Mouse (Mus musculus) right cerebral cortex, adult 2 months (tissue): ENCODE measurements around the gene Klf13.

Experiments
- DNase-seq, 2 experiments: peaks; one replicate each; pipeline ENCODE4 v3.0.0; 2021 to 2022; ENCODE audit warnings: low spot score in 2 of 2

The Klf13 gene

GRCm38 (mm10) chr7:63908496-63909285, 30.0 kb downstream of the Klf13 start:
- DNase-seq: no peak

DNA sequence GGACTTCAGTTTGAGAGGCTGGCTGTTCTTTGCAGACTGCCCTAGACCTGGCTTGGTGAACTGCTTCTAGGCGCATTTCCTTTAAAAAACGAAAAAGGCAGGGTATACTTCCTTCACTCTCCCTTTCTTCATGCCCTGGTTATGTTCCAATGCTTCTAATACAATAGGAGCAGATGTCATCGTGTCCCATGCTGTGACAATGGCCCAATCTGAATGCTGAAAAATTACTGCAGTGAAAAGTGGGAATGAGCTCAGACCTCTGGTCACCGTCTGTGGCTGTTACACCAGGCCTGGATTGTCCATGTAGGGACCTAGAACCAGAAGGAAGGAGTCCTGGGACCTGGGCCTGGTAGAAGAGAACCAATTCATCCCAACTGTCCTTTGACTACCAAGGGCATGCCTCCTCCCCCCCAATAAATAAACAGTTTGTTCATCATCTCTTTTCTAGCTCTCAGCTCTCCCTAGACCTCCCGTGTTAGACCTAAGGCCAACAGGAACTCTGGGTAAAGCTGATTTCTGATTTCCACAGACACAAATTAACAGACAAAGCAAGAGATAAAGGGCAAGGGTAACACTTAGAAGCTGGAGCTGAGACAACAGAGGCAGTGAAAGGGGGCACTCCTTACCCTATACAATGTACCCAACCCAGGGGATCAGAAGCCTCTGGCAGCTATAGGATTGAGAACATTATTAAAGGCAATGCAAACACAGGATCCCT, 30.8 kb downstream of the Klf13 start:
- DNase-seq: no peak

GRCm38 (mm10) chr7:63905642-63906041, 33.1 kb downstream of the Klf13 start:
- no peak for DNase-seq

DNA sequence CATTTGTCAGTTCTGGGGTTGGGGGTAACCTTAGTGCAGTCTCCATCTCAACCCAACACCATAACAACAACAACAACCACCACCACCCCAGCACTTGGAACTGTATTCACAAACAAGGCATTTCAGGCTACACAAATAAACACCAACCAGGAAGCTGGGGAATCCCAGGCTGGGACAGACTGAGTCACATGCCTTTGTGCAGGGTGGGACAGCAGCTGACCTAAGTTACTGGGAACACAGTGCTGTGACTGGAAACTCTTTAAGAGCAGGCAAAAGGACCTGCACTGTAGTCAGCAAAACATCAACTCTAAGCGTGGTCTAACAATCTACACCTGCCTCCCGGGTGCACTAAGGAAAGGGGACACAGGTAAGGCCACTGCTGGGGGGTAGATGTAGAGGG, 33.5 kb downstream of the Klf13 start:
- DNase-seq: no peak

GRCm38 (mm10) chr7:63903635-63904380, 34.9 kb downstream of the Klf13 start:
- DNase-seq: no peak

DNA sequence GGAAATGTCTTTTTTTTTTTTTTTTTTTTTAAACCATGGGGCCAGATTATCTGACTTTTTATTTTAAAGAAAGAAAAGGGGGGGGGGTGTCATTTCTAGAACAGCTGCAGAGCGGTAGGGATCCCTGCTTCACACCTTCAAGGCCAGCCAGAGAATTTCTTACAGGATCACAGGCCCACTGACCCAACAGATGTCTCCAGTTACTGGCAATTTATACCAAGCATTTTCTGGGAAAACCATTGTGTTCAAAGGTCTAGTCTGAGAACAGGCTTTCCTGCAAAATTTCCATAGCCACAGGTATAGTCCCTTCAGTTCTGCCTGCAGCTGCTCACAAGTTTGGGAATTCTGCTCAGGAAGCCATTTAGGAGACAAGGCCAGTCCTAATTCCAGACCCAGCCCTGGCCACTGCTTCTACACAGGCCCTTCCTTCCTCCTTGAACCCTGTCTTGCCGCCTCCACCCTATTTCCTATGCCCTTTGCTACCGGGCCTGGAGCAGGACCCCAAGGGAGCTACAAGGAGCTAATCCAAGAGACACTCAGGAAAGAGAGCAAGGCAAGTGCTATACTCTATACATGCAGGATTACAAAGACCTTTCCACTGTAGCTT, 36.0 kb downstream of the Klf13 start:
- DNase-seq: no peak

- no peak for DNase-seq
Observed at GRCm38 (mm10) chr7:63901942-63902341, 36.8 kb downstream of the Klf13 start.

DNA sequence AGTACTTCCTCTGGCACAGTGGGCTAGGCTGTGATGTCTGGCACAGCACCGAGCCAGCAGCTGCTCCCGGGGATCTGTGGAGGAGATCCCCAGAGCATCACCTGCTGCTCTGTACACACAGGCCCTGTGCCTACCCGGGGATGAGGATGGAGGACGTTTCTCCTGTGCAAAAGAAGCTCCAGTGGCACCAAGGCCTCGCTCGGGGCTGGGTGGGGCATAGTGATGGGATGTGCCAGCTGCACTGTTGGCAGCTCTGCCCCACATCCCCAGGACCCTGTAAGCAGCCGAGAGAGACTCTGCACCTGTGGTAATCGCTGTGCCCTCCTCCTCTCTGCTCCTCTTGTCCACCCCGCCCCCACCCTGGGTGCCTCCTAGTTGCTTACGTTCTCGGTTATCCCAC, 37.4 kb downstream of the Klf13 start:
- no peak for DNase-seq

DNA sequence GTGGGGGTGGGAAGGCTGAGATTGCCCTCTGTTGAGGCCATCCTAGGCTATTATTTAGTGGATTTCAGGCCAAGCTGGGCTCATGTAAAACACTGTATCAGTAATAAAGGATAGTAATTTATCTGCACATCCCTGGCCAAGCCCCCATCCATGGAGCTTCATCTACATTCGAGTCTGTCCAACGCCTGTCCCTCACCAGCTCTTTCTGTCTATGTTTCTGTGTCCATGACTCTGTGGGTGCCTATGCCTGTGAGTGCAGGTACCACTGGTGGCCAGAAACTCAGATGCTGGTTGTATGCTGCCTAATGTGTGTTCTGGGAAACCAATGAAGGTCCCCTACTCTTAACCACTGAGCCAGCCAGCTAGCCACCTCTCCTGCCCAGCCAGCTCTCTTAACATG, 38.3 kb downstream of the Klf13 start:
- no peak for DNase-seq

GRCm38 (mm10) chr7:63899925-63900324, 38.8 kb downstream of the Klf13 start:
- DNase-seq: no peak

GRCm38 (mm10) chr7:63898201-63898600, 40.5 kb downstream of the Klf13 start:
- DNase-seq: no peak

DNA sequence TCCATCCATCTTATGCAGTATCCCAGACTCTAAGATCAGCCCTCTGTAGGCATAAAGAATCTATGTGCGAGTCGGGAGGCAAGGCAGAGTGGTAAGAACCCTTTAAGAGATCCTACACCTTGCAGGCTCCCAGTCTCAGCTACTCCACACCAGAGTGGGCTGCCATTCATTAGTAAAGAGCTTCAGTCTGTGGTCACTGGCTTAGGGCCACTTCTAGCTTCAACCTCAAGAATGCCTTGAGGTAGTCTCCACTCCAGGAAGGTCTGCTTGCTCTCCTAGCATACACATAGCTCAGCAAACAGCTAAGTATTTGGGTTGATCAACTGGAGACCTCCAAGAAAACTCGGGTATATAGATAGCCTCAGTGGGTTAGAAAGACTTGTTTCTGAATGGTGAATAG, 41.1 kb downstream of the Klf13 start:
- no peak for DNase-seq

DNA sequence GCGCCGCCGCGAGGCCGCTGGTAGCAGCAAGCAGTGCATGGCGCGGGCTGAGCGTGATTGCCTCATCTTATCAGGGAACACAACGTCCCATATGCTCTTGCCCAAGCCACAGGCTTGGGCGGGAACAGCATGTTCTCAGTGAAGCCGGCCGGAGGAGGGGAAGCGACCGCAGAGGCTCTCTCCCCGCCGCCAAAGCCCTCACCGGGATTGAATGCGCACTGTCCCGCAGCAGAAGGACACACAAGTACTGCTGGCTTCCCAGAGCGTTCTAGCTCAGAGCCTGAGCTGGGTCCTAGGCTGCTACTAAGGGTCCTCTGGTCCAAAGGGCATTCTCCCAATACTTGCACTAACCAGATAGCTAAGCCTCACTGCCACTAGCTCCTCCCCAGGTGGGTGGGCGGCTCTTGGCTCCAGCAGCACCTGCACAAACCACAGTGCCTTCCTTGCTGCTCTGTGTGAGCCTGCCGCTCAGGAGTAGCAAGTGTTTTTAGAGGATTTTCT, 41.7 kb downstream of the Klf13 start:
- peak; percentile 88 to 93 for DNase-seq

- no peak for DNase-seq
Observed at GRCm38 (mm10) chr7:63896276-63896967, 42.3 kb downstream of the Klf13 start.

- no peak for DNase-seq
Observed at GRCm38 (mm10) chr7:63895223-63895622, 43.5 kb downstream of the Klf13 start.

GRCm38 (mm10) chr7:63894662-63895061, 44.1 kb downstream of the Klf13 start:
- DNase-seq: no peak

DNA sequence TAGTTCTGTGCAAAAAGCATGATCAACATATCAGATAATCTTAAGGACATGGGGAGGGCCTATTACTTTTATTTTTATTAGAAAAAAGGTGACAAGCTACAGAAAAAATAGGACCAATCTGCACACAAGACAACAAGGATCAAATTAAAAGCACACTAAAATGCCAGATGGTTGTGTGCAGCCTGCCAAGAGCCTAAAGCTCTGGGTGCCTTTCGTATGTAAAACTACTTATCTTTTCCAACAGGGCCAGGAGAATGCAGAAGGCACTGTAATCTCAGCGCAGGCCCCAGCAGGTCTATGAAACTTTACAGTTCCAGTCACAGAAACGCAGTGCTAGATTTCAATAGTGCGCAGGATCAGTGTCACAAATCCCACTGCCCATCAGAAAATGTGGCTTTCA, 45.0 kb downstream of the Klf13 start:
- no peak for DNase-seq

GRCm38 (mm10) chr7:63893201-63893600, 45.5 kb downstream of the Klf13 start:
- no peak for DNase-seq

GRCm38 (mm10) chr7:63891488-63892075, 47.1 kb downstream of the Klf13 start:
- DNase-seq: no peak

GRCm38 (mm10) chr7:63889116-63889975, 49.4 kb downstream of the Klf13 start:
- DNase-seq: no peak
